Mouse (Mus musculus) thymus, postnatal 36 days (tissue): ENCODE results near the gene Il17rb.

Experiments used
- DNase-seq, 2 experiments: peaks; one replicate each; pipeline ENCODE4 v3.0.0; 2022; ENCODE audit warnings: mixed read lengths in 2 of 2

Gene Il17rb

GRCm38 (mm10) chr14:29957393-29957792 is 51.3 kb downstream of the Il17rb start:
- no peak for DNase-seq

- no peak for DNase-seq
Measured at GRCm38 (mm10) chr14:29950805-29951204, 57.9 kb downstream of the Il17rb start.

- no peak for DNase-seq
Measured at GRCm38 (mm10) chr14:29946761-29947309, 61.9 kb downstream of the Il17rb start.
